Mouse (Mus musculus) inflammation-experienced regulatory T-cells, adult 6 months (primary cell): ENCODE data around the gene Fam118a. TPM values are rescaled to one million over a fixed set of nuclear protein-coding genes. Genes with fewer than 3 reads are reported as not detected.

Experiments
- ATAC-seq: one replicate; pipeline ENCODE4 v1.8.0; 2017
- polyA plus RNA-seq, 3 experiments: library from polyadenylated mRNA; unstranded; fragments of 100-300 nt; shearing (Covaris generic); gene quantifications; one replicate each; pipeline ENCODE4 v1.2.1; 2017

Fam118a gene
- polyA plus RNA-seq, 3 experiments from 2014 or later: 27.4 to 43.6 (median 41.6) TPM

GRCm38 (mm10) chr15:85072651-85073050 lies 43.9 kb downstream of the Fam118a start:
- ATAC-seq: no peak

GRCm38 (mm10) chr15:85085641-85086040 lies 56.9 kb downstream of the Fam118a start:
- ATAC-seq: no peak

Other genes starting within 250 kb of the Fam118a start
- 1 to 10 TPM in 2 of 3 experiments, under 1 TPM in 1; 0.65 to 2.4 (median 1.6) TPM for gene Phf21b, start 172.9 kb upstream of the Fam118a start, polyA plus RNA-seq
- gene Gm29666, start 108.9 kb upstream of the Fam118a start, polyA plus RNA-seq: under 1 TPM; 0.55 to 0.63 (median 0.63) TPM
- gene Nup50, start 105.5 kb upstream of the Fam118a start, polyA plus RNA-seq: 10 to 100 TPM; 18.8 to 32.6 (median 20.8) TPM
- 1 to 10 TPM; 1.1 to 1.9 (median 1.3) TPM for gene 5031439G07Rik, start 40.4 kb upstream of the Fam118a start, polyA plus RNA-seq
- not detected for gene Upk3a, start 11.8 kb upstream of the Fam118a start, polyA plus RNA-seq
- gene Smc1b, start 103.0 kb downstream of the Fam118a start, polyA plus RNA-seq: under 1 TPM in 1 of 3 experiments, not detected in 2; 0.36 TPM
- gene Ribc2, start 103.1 kb downstream of the Fam118a start, polyA plus RNA-seq: not detected
- gene Fbln1, start 177.0 kb downstream of the Fam118a start, polyA plus RNA-seq: not detected